Mouse (Mus musculus) kidney, postnatal 0 days (tissue): ENCODE data around the gene Baz2b. TPM values are rescaled to one million over a fixed set of nuclear protein-coding genes. Genes with fewer than 3 reads are reported as not detected.
A peak's percentile ranks its signal among the peaks of the same experiment; 100 is the strongest.

ENCODE experiments used
- ATAC-seq: fragments of 200-750 bp; cut with Nextera tagmentation; replicated peaks from 2 replicates; pipeline ENCODE4 v1.8.0; 2017; ENCODE audit warnings: low read depth, moderate number of reproducible peaks, moderate TSS enrichment, moderate library complexity; ENCODE audit not compliant: low FRiP score
- DNase-seq: peaks from one replicate; pipeline ENCODE4 v3.0.0-alpha.2; 2016; ENCODE audit warnings: low spot score
- H3K27ac ChIP-seq: fragments of 300-500 bp; sonication (generic); 2 replicates; pipeline ENCODE4 v1.5.1; 2014; ENCODE audit warnings: mild to moderate bottlenecking
- H3K27me3 ChIP-seq: fragments of 300-500 bp; sonication (generic); 2 replicates; pipeline ENCODE4 v1.6.1; 2014; ENCODE audit warnings: low read length, mixed read lengths; ENCODE audit not compliant: insufficient read depth
- H3K36me3 ChIP-seq: fragments of 300-500 bp; sonication (generic); 2 replicates; pipeline ENCODE4 v1.6.1; 2014; ENCODE audit warnings: low read length, mixed read lengths; ENCODE audit not compliant: insufficient read depth
- H3K4me1 ChIP-seq: fragments of 300-500 bp; sonication (generic); replicated peaks from 2 replicates; pipeline ENCODE4 v1.6.1; 2014; ENCODE audit warnings: antibody characterized with exemption, low read length, mixed read lengths; ENCODE audit not compliant: insufficient read depth
- H3K4me2 ChIP-seq: fragments of 300-500 bp; sonication (generic); 2 replicates; pipeline ENCODE4 v1.6.1; 2014; ENCODE audit warnings: mild to moderate bottlenecking, low read length, moderate library complexity, mixed read lengths
- H3K4me3 ChIP-seq: fragments of 300-500 bp; sonication (generic); replicated peaks from 2 replicates; pipeline ENCODE4 v1.5.1; 2014; ENCODE audit warnings: low read depth, low read length
- H3K9ac ChIP-seq: fragments of 300-500 bp; sonication (generic); 2 replicates; pipeline ENCODE4 v1.6.1; 2014; ENCODE audit warnings: low read depth, low read length
- H3K9me3 ChIP-seq: fragments of 300-500 bp; sonication (generic); replicated peaks from 2 replicates; pipeline ENCODE4 v1.6.1; 2016; ENCODE audit warnings: low read length, inconsistent platforms, mixed read lengths
- CTCF ChIP-seq: IDR thresholded peaks from 2 replicates; pipeline ENCODE4 v1.5.1; 2016; ENCODE audit warnings: antibody characterized with exemption, low read depth, mild to moderate bottlenecking, moderate library complexity
- WGBS: fragments of 180-500 bp; shearing (Covaris S2); extraction: QIAGEN DNeasy Blood & Tissue Kit; methylation state at CpG from one replicate; pipeline ENCODE4 v1.1.7; 2014; 5-methylcytosine and 5-hydroxymethylcytosine counted together
- polyA plus RNA-seq: library from polyadenylated mRNA; unstranded; fragments of >200 nt; fragmentation: Nextera tagmentation; extraction: Ambion mirVana; gene quantifications from 2 replicates; pipeline ENCODE4 v1.2.1, GENCODE M21; 2015

The Baz2b gene
- polyA plus RNA-seq, 1 experiment from 2014 or later = 51.7 TPM

- DNase-seq = no peak
- no peak for TF ChIP-seq CTCF
- Histone ChIP-seq H3K27me3 (no peaks in the 10 kb centered on the region), H3K9me3 (no peaks in the 10 kb centered on the region), H3K9ac (no peak overlapping the region), H3K4me1 (no peaks in the 10 kb centered on the region), H3K4me3 (no peak overlapping the region), H3K4me2 (no peak overlapping the region), H3K36me3 (peaks cover 30% of the 10 kb centered on the region), H3K27ac (no peak overlapping the region)
- WGBS = 56% methylated on average over 2 of the region's 2 CpGs
- no peak for ATAC-seq
Observed at GRCm38 (mm10) chr2:60233147-60233546, 23.5 kb upstream of the Baz2b start.

- Histone ChIP-seq H3K4me3 (no peak overlapping the region), H3K9me3 (no peaks in the 10 kb centered on the region), H3K27me3 (no peaks in the 10 kb centered on the region), H3K4me1 (no peaks in the 10 kb centered on the region), H3K36me3 (peaks cover 24% of the 10 kb centered on the region), H3K4me2 (no peak overlapping the region), H3K27ac (no peak overlapping the region), H3K9ac (no peak overlapping the region)
- DNase-seq (no peak), ATAC-seq (no peak)
- 92% methylated on average over 2 of the region's 2 CpGs for WGBS
- TF ChIP-seq CTCF = no peak
Observed at GRCm38 (mm10) chr2:60230361-60230760, 20.7 kb upstream of the Baz2b start.

DNA sequence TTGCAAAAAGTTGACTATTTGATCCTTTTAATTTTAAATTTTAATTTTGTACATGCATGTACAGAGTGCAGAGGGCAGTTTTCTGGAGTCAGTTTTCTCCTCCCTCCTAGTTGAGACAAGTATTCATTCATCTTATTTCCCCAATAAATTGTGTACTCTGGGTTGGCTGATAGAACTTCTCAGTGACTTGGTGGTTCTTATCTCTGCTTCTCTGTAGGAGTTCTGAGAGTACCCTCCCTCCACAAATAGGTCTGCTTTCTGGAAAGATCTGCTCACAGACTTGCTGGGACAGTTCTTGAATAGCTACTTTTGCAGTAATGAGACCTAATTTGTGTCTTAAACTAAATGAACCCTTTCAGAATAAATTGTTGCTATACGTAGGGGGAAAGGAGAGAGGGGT lies 18.8 kb upstream of the Baz2b start:
- no peak overlapping the region for H3K9ac ChIP-seq
- H3K27ac ChIP-seq = no peak overlapping the region
- H3K4me2 ChIP-seq = no peak overlapping the region
- no peaks in the 10 kb centered on the region for H3K4me1 ChIP-seq
- no peaks in the 10 kb centered on the region for H3K27me3 ChIP-seq
- no peaks in the 10 kb centered on the region for H3K9me3 ChIP-seq
- DNase-seq (no peak), ATAC-seq (no peak)
- WGBS = 70% methylated on average over 1 of the region's 1 CpGs
- H3K4me3 ChIP-seq = no peak overlapping the region
- H3K36me3 ChIP-seq = peaks cover 13% of the 10 kb centered on the region; the same call in 1 of the 2 replicates
- no peak for TF ChIP-seq CTCF

DNA sequence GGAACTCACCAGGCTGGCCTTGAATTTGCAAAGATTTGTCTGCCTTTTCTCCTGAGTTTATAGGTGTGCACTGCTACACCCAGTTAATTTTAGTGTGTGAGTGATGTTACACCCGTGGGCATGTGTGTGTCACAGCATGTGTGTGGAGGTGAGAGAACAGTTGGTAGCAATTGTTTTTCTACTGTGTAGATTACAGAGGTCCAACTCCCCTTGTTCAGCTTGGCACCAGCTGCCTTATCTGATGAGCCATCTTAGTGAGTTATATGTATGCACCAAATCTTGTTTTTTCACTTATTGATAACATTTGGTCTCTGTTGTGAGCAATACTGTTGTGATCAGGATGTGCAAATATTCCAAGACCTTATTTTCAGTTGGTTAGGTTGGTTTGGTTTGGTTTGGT lies 13.8 kb upstream of the Baz2b start:
- no peak for TF ChIP-seq CTCF
- no peaks in the 10 kb centered on the region for H3K27me3 ChIP-seq
- 38% methylated on average over 1 of the region's 1 CpGs for WGBS

DNA sequence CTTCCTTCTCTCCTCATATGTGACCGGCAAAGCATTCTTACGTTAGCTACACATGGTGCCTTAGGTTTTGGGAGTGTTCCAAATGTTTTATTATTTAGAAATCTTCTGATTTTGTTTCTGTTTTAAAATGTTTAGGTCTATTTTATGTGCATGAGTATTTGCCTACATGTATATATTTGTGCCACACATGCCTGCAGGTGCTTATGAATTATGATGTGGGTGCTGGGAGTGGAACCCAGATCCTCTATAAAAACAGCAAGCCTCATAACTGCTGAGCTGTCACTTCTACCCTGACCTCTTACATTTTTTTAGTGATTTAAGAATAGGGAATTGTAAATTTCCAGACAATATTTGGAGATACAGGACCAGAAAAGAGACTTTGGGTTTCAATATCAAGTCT lies 12.3 kb upstream of the Baz2b start:
- H3K4me3 ChIP-seq = no peak overlapping the region
- ATAC-seq = no peak
- no peak overlapping the region for H3K27ac ChIP-seq
- DNase-seq = no peak
- H3K4me1 ChIP-seq = peaks cover 8% of the 10 kb centered on the region; the same call in 1 of the 2 replicates
- 61% methylated on average over 2 of the region's 2 CpGs for WGBS
- H3K9ac ChIP-seq = no peak overlapping the region
- no peak overlapping the region for H3K4me2 ChIP-seq
- H3K27me3 ChIP-seq = no peaks in the 10 kb centered on the region
- no peaks in the 10 kb centered on the region for H3K9me3 ChIP-seq
- TF ChIP-seq CTCF = no peak
- no peaks in the 10 kb centered on the region for H3K36me3 ChIP-seq

More for the DNA sequence above, 13.8 kb upstream of the Baz2b start:
- Histone ChIP-seq H3K4me1 (peaks cover 8% of the 10 kb centered on the region; the same call in 1 of the 2 replicates), H3K27ac (no peak overlapping the region), H3K9ac (no peak overlapping the region), H3K4me2 (no peak overlapping the region), H3K4me3 (no peak overlapping the region), H3K9me3 (no peaks in the 10 kb centered on the region), H3K36me3 (no peaks in the 10 kb centered on the region)
- DNase-seq (no peak), ATAC-seq (no peak)

DNA sequence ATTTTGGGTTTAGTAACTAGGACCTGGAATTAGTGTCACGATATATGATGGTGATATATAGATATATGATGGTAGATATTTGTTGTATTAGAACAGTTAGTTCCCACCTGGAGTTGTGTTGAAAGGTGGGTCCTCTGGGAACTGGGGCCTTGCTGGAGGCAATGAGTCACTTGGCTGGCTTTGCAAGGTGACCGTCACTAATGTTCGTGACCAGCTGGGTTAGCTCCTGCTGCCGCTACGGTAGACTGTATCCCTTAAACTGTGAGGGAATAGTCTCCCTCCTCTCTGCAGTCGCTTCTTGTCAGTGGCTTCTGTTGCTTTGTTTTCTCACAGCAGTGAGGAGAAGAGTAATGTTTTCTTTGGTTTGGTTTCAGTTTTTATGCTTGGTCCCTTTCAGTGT lies 11.6 kb upstream of the Baz2b start:
- Histone ChIP-seq H3K27me3 (no peaks in the 10 kb centered on the region), H3K9ac (no peak overlapping the region), H3K4me3 (no peak overlapping the region), H3K9me3 (no peaks in the 10 kb centered on the region), H3K4me1 (peaks cover 9% of the 10 kb centered on the region; the same call in 1 of the 2 replicates), H3K27ac (peak overlapping the region; percentile 47), H3K36me3 (no peaks in the 10 kb centered on the region), H3K4me2 (0 out of 2 replicates have a peak overlapping the region, but pooled peaks have one; percentile 23)
- DNase-seq (peak; percentile 42), ATAC-seq (no peak)
- WGBS = 15% methylated on average over 6 of the region's 6 CpGs
- TF ChIP-seq CTCF = no peak

GRCm38 (mm10) chr2:60217620-60218019 lies 8.0 kb upstream of the Baz2b start:
- Histone ChIP-seq H3K27me3 (no peaks in the 10 kb centered on the region), H3K27ac (no peak overlapping the region), H3K9me3 (no peaks in the 10 kb centered on the region), H3K4me2 (no peak overlapping the region), H3K36me3 (peaks cover 8% of the 10 kb centered on the region; the same call in 1 of the 2 replicates), H3K4me3 (no peak overlapping the region), H3K9ac (no peak overlapping the region), H3K4me1 (peaks cover 13% of the 10 kb centered on the region; the same call in 1 of the 2 replicates)
- TF ChIP-seq CTCF = no peak
- 79% methylated on average over 6 of the region's 6 CpGs for WGBS
- ATAC-seq (no peak), DNase-seq (no peak)
